Mouse (Mus musculus): ENCODE measurements at regions not wholly inside any gene's neighbourhood (a gene's known extent, or its start where the extent isn't known, plus 50 kb on each side); places are given as distances from the start of the nearest gene placed in this dataset.

GRCm38 (mm10) chr3:148134646-148135045, 855.7 kb downstream of the Adgrl2 start:
- TF ChIP-seq FLI1 (IDR thresholded peaks at IDR 0.05; ENCODE audit: low read length), result no peak
- no peak for TF ChIP-seq GATA1 (IDR thresholded peaks at IDR 0.05; ENCODE audit: borderline replicate concordance, low read length)

Measured in megakaryocyte, embryonic 14.5 days (primary cell).